Comparison of ENCODE assay signal across 18 mouse cellular contexts in the genomic region with DNA sequence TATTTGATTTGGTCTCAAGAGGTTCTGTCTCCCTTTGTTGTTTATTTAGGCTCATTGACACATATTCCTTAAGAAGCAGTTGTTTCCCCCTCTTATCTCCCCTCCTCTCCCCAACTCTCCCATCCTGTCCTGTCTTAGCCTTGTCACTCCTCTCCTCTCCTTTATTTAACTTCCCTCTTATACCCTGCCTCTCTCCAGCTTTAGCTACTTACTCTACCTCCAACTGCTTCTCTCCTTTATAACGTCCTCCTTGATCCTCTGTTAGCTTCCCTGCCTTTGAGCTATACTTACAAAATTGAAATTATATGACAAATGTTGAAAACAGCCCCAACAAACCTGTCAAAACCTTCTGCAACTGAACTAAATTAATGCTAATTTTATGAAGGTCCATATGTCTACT.
"Had no signal": no experiment of that assay in that cellular context is flagged by ENCODE, and none has a peak within 500 bp of the region (broad histone marks: within the 10 kb centered on the region; RNA-seq: fewer than 3 reads in every experiment).

No protein-coding gene starts in this region.

- H3K27ac ChIP-seq: neural tube, embryonic 13.5 days; neural tube, embryonic 15.5 days had no signal

- H3K9ac ChIP-seq: lung, embryonic 14.5 days; neural tube, embryonic 13.5 days; neural tube, embryonic 15.5 days had no signal

- ATAC-seq: midbrain, embryonic 16.5 days had no signal

- H3K4me2 ChIP-seq: lung, embryonic 14.5 days; midbrain, embryonic 11.5 days; neural tube, embryonic 13.5 days; neural tube, embryonic 15.5 days had no signal

- H3K27me3 ChIP-seq: neural tube, embryonic 13.5 days; neural tube, embryonic 15.5 days had no signal

- H3K4me3 ChIP-seq: myocyte; neural tube, embryonic 13.5 days; neural tube, embryonic 15.5 days had no signal

- H3K9me3 ChIP-seq: neural tube, embryonic 13.5 days; neural tube, embryonic 15.5 days had no signal

- H3K36me3 ChIP-seq: neural tube, embryonic 13.5 days; neural tube, embryonic 15.5 days had no signal

- DNase-seq: lung, adult 18-20 months; lung, embryonic 14.5 days; lung, postnatal 10 days; lung, postnatal 4 days; midbrain, embryonic 14.5 days; retina, postnatal 1 day; right cerebral cortex, adult 18-20 months; right cerebral cortex, postnatal 25 days; right cerebral cortex, postnatal 4 days; spleen, adult 18-20 months; thymus, adult 18-20 months; thymus, postnatal 14 days; thymus, postnatal 36 days had no signal

- H3K4me1 ChIP-seq: neural tube, embryonic 13.5 days; neural tube, embryonic 15.5 days had no signal
